Mouse (Mus musculus): Measurements from ENCODE around the gene Defb25. TPM values are rescaled to one million over a fixed set of nuclear protein-coding genes. Genes with fewer than 3 reads are reported as not detected.
"Not testable (repeated sequence)": the region's sequence is repeated elsewhere in the genome, so short reads cannot be mapped to it uniquely, and the experiment has no call there.

The Defb25 gene
- polyA plus RNA-seq (2016; fragmentation: Nextera tagmentation; extraction: Ambion mirVana) = 0.67 TPM in 1 of 2 replicates, not detected in the other

- 85% methylated on average over 7 of the region's 7 CpGs for WGBS
- H3K4me1 ChIP-seq = peaks cover 19% of the 10 kb centered on the region
- H3K27ac ChIP-seq = no peak within 1 kb of the TSS
- H3K36me3 ChIP-seq = no peaks in the 10 kb centered on the region
- H3K4me3 ChIP-seq = no peak within 1 kb of the TSS
- no peaks in the 10 kb centered on the region for H3K9me3 ChIP-seq
- H3K27me3 ChIP-seq (ENCODE audit: insufficient read depth, poor library complexity, severe bottlenecking) = peaks cover 48% of the 10 kb centered on the region
- no peak for DNase-seq (ENCODE audit: low spot score)
Measured at GRCm38 (mm10) chr2:152622953-152623352, at the start of gene Defb25. Gene Defb25, minus strand, starts transcription at chr2:152623053.

GRCm38 (mm10) chr2:152672166-152672565 lies 49.3 kb upstream of the Defb25 start:
- peak overlapping the region; percentile 99; the same call in 1 of the 2 replicates for H3K4me3 ChIP-seq
- no peak overlapping the region for H3K27ac ChIP-seq
- H3K36me3 ChIP-seq = peaks cover 44% of the 10 kb centered on the region
- no peaks in the 10 kb centered on the region; the same call in 1 of the 2 replicates for H3K27me3 ChIP-seq (ENCODE audit: insufficient read depth, poor library complexity, severe bottlenecking)
- 85% methylated on average over 12 of the region's 12 CpGs for WGBS
- H3K9me3 ChIP-seq = no peaks in the 10 kb centered on the region
- DNase-seq (ENCODE audit: low spot score) = no peak
- peaks cover 44% of the 10 kb centered on the region for H3K4me1 ChIP-seq

- H3K4me1 ChIP-seq = peaks cover 44% of the 10 kb centered on the region
- H3K27ac ChIP-seq = 0 out of 2 replicates have a peak overlapping the region, but pooled peaks have one; percentile 96
- peaks cover 39% of the 10 kb centered on the region for H3K36me3 ChIP-seq
Measured at GRCm38 (mm10) chr2:152671642-152671999, 48.8 kb upstream of the Defb25 start.

GRCm38 (mm10) chr2:152670983-152671641 lies 48.3 kb upstream of the Defb25 start:
- DNase-seq (ENCODE audit: low spot score) = no peak
- no peaks in the 10 kb centered on the region; the same call in 1 of the 2 replicates for H3K27me3 ChIP-seq (ENCODE audit: insufficient read depth, poor library complexity, severe bottlenecking)
- 55% methylated on average over 9 of the region's 9 CpGs for WGBS
- peak overlapping the region; percentile 99 for H3K4me3 ChIP-seq
- H3K27ac ChIP-seq = peak overlapping the region; percentile 96
- no peaks in the 10 kb centered on the region for H3K9me3 ChIP-seq
- H3K4me1 ChIP-seq = peaks cover 44% of the 10 kb centered on the region
- H3K36me3 ChIP-seq = peaks cover 34% of the 10 kb centered on the region

More at GRCm38 (mm10) chr2:152671642-152671999, 48.8 kb upstream of the Defb25 start:
- 31% methylated on average over 5 of the region's 5 CpGs for WGBS
- no peak for DNase-seq (ENCODE audit: low spot score)
- Histone ChIP-seq H3K27me3 (ENCODE audit: insufficient read depth, poor library complexity, severe bottlenecking) (no peaks in the 10 kb centered on the region; the same call in 1 of the 2 replicates), H3K4me3 (peak overlapping the region; percentile 99), H3K9me3 (no peaks in the 10 kb centered on the region)

GRCm38 (mm10) chr2:152669639-152670484 lies 47.0 kb upstream of the Defb25 start:
- H3K27me3 ChIP-seq (ENCODE audit: insufficient read depth, poor library complexity, severe bottlenecking) = no peaks in the 10 kb centered on the region; the same call in 1 of the 2 replicates
- H3K4me3 ChIP-seq = peak overlapping the region; percentile 99
- DNase-seq (ENCODE audit: low spot score) = peak; percentile 84
- H3K9me3 ChIP-seq = no peaks in the 10 kb centered on the region
- WGBS = 1% methylated on average over 46 of the region's 46 CpGs
- peaks cover 21% of the 10 kb centered on the region for H3K36me3 ChIP-seq
- peak overlapping the region; percentile 96 for H3K27ac ChIP-seq
- H3K4me1 ChIP-seq = peaks cover 39% of the 10 kb centered on the region

- H3K4me1 ChIP-seq = peaks cover 38% of the 10 kb centered on the region
- peak; percentile 95 for DNase-seq (ENCODE audit: low spot score)
- H3K27me3 ChIP-seq (ENCODE audit: insufficient read depth, poor library complexity, severe bottlenecking) = no peaks in the 10 kb centered on the region; the same call in 1 of the 2 replicates
- peaks cover 16% of the 10 kb centered on the region for H3K36me3 ChIP-seq
- WGBS = under 1% methylated on average over 35 of the region's 35 CpGs
- H3K27ac ChIP-seq = peak within 1 kb of the TSS; percentile 96
- H3K4me3 ChIP-seq = peak within 1 kb of the TSS; percentile 99
- H3K9me3 ChIP-seq = no peaks in the 10 kb centered on the region
Measured at GRCm38 (mm10) chr2:152669256-152669638, 46.4 kb upstream of the Defb25 start, which contains the start of gene H13. Gene H13, plus strand, starts transcription at chr2:152669461.

- H3K4me3 ChIP-seq; DNase-seq (ENCODE audit: low spot score); H3K36me3 ChIP-seq; H3K27ac ChIP-seq; H3K9me3 ChIP-seq; H3K27me3 ChIP-seq (ENCODE audit: insufficient read depth, poor library complexity, severe bottlenecking): not testable (repeated sequence)
- WGBS = 72% methylated on average over 3 of the region's 3 CpGs
- peaks cover 12% of the 10 kb centered on the region for H3K4me1 ChIP-seq
Measured at GRCm38 (mm10) chr2:152666191-152666590, 43.3 kb upstream of the Defb25 start.

GRCm38 (mm10) chr2:152661163-152661562 lies 38.3 kb upstream of the Defb25 start:
- H3K4me3 ChIP-seq = no peak overlapping the region
- H3K4me1 ChIP-seq = no peaks in the 10 kb centered on the region
- no peak for DNase-seq (ENCODE audit: low spot score)
- H3K9me3 ChIP-seq = no peaks in the 10 kb centered on the region
- no peaks in the 10 kb centered on the region for H3K36me3 ChIP-seq
- H3K27ac ChIP-seq = no peak overlapping the region
- WGBS = 75% methylated on average over 6 of the region's 6 CpGs
- H3K27me3 ChIP-seq (ENCODE audit: insufficient read depth, poor library complexity, severe bottlenecking) = no peaks in the 10 kb centered on the region

GRCm38 (mm10) chr2:152657398-152657797 lies 34.5 kb upstream of the Defb25 start:
- Histone ChIP-seq H3K9me3 (no peaks in the 10 kb centered on the region), H3K4me1 (peaks cover 24% of the 10 kb centered on the region), H3K27ac (no peak overlapping the region), H3K36me3 (no peaks in the 10 kb centered on the region), H3K27me3 (ENCODE audit: insufficient read depth, poor library complexity, severe bottlenecking) (no peaks in the 10 kb centered on the region), H3K4me3 (no peak overlapping the region)
- no peak for DNase-seq (ENCODE audit: low spot score)
- 57% methylated on average over 10 of the region's 10 CpGs for WGBS

- Histone ChIP-seq H3K4me3 (no peak overlapping the region), H3K9me3 (no peaks in the 10 kb centered on the region), H3K4me1 (peaks cover 28% of the 10 kb centered on the region), H3K27ac (no peak overlapping the region), H3K27me3 (ENCODE audit: insufficient read depth, poor library complexity, severe bottlenecking) (no peaks in the 10 kb centered on the region), H3K36me3 (no peaks in the 10 kb centered on the region)
- no peak for DNase-seq (ENCODE audit: low spot score)
- WGBS = 33% methylated on average over 14 of the region's 14 CpGs
Measured at GRCm38 (mm10) chr2:152653874-152654715, 31.2 kb upstream of the Defb25 start.

- Histone ChIP-seq H3K36me3 (no peaks in the 10 kb centered on the region), H3K27ac (peak overlapping the region; percentile 12; the same call in 1 of the 2 replicates), H3K4me3 (no peak overlapping the region), H3K27me3 (ENCODE audit: insufficient read depth, poor library complexity, severe bottlenecking) (no peaks in the 10 kb centered on the region), H3K4me1 (peaks cover 28% of the 10 kb centered on the region), H3K9me3 (no peaks in the 10 kb centered on the region)
- no peak for DNase-seq (ENCODE audit: low spot score)
- WGBS = 50% methylated on average over 10 of the region's 10 CpGs
Measured at GRCm38 (mm10) chr2:152652901-152653620, 30.2 kb upstream of the Defb25 start.
